Mouse (Mus musculus) hindbrain, embryonic 11.5 days (tissue): ENCODE measurements around the gene Aurkb. TPM values are rescaled to one million over a fixed set of nuclear protein-coding genes. Genes with fewer than 3 reads are reported as not detected.

Source experiments
- ATAC-seq: fragments of 200-750 bp; cut with Nextera tagmentation; 2 replicates; pipeline ENCODE4 v1.8.0; 2017; ENCODE audit warnings: mild to moderate bottlenecking, moderate TSS enrichment, moderate library complexity; ENCODE audit not compliant: low FRiP score
- DNase-seq: peaks from one replicate; pipeline ENCODE4 v3.0.0-alpha.2; 2015; ENCODE audit warnings: low spot score
- H3K27ac ChIP-seq: fragments of 300-500 bp; sonication (generic); 2 replicates; pipeline ENCODE4 v1.5.1; 2014; ENCODE audit warnings: mild to moderate bottlenecking, low read depth, low read length
- H3K27me3 ChIP-seq: fragments of 300-500 bp; sonication (generic); 2 replicates; pipeline ENCODE4 v1.6.1; 2014; ENCODE audit warnings: mild to moderate bottlenecking, low read length, moderate library complexity, mixed read lengths; ENCODE audit not compliant: control insufficient read depth, insufficient read depth
- H3K36me3 ChIP-seq: fragments of 300-500 bp; sonication (generic); 2 replicates; pipeline ENCODE4 v1.6.1; 2014; ENCODE audit warnings: mild to moderate bottlenecking, low read length, moderate library complexity, mixed read lengths; ENCODE audit not compliant: control insufficient read depth, insufficient read depth
- H3K4me1 ChIP-seq: fragments of 300-500 bp; sonication (generic); replicated peaks from 2 replicates; pipeline ENCODE4 v1.6.1; 2014; ENCODE audit warnings: low read length, mixed read lengths; ENCODE audit not compliant: control insufficient read depth, insufficient read depth
- H3K4me2 ChIP-seq: fragments of 300-500 bp; sonication (generic); replicated peaks from 2 replicates; pipeline ENCODE4 v1.6.1; 2014; ENCODE audit warnings: mild to moderate bottlenecking, low read depth, low read length
- H3K4me3 ChIP-seq: fragments of 300-500 bp; sonication (generic); 2 replicates; pipeline ENCODE4 v1.5.1; 2014; ENCODE audit warnings: low read depth, low read length
- H3K9ac ChIP-seq: fragments of 300-500 bp; sonication (generic); 2 replicates; pipeline ENCODE4 v1.6.1; 2014; ENCODE audit warnings: low read depth, low read length
- H3K9me3 ChIP-seq: fragments of 300-500 bp; sonication (generic); 2 replicates; pipeline ENCODE4 v1.6.1; 2016; ENCODE audit warnings: low read length; ENCODE audit not compliant: control insufficient read depth
- WGBS: fragments of 180-500 bp; shearing (Covaris S2); extraction: QIAGEN DNeasy Blood & Tissue Kit; methylation state at CpG from one replicate; pipeline ENCODE4 v1.1.7; 2014; 5-methylcytosine and 5-hydroxymethylcytosine counted together
- polyA plus RNA-seq: library from polyadenylated mRNA; unstranded; fragments of >200 nt; fragmentation: Nextera tagmentation; extraction: Ambion mirVana; gene quantifications from 2 replicates; pipeline ENCODE4 v1.2.1, GENCODE M21; 2014

Aurkb gene
- polyA plus RNA-seq, 1 experiment from 2014 or later, result 131 TPM

- H3K4me1 ChIP-seq, result peaks cover 30% of the 10 kb centered on the region
- peak within 1 kb of the TSS; percentile 31; the same call in 1 of the 2 replicates for H3K9ac ChIP-seq
- H3K27ac ChIP-seq, result 0 out of 2 replicates have a peak within 1 kb of the TSS, but pooled peaks have one; percentile 17
- ATAC-seq, result peak; percentile 95
- H3K9me3 ChIP-seq, result no peaks in the 10 kb centered on the region
- H3K4me2 ChIP-seq, result peak within 1 kb of the TSS; percentile 80
- WGBS, result under 1% methylated on average over 37 of the region's 37 CpGs
- DNase-seq, result peak; percentile 98
- no peaks in the 10 kb centered on the region for H3K27me3 ChIP-seq
- 0 out of 2 replicates have a peak, but pooled peaks cover 3% of the 10 kb centered on the region for H3K36me3 ChIP-seq
- H3K4me3 ChIP-seq, result peak within 1 kb of the TSS; percentile 34
These were observed 49.4 kb downstream of the Aurkb start, which contains the start of gene Per1 for GRCm38 (mm10) chr11:69094697-69095429. Per1 (plus strand) TSS chr11:69095217.

- 0 out of 2 replicates have a peak, but pooled peaks cover 3% of the 10 kb centered on the region for H3K36me3 ChIP-seq
- ATAC-seq, result no peak
- 0 out of 2 replicates have a peak overlapping the region, but pooled peaks have one; percentile 17 for H3K27ac ChIP-seq
- peak; percentile 35 for DNase-seq
- H3K27me3 ChIP-seq, result no peaks in the 10 kb centered on the region
- H3K9ac ChIP-seq, result peak overlapping the region; percentile 31; the same call in 1 of the 2 replicates
- H3K4me2 ChIP-seq, result peak overlapping the region; percentile 80
- WGBS, result 6% methylated on average over 27 of the region's 27 CpGs
- peak overlapping the region; percentile 34 for H3K4me3 ChIP-seq
- H3K4me1 ChIP-seq, result peaks cover 32% of the 10 kb centered on the region
- H3K9me3 ChIP-seq, result no peaks in the 10 kb centered on the region
These were observed 50.2 kb downstream of the Aurkb start for GRCm38 (mm10) chr11:69095511-69096231.

- DNase-seq (no peak), ATAC-seq (no peak)
- peak overlapping the region; percentile 22; the same call in 1 of the 2 replicates for H3K4me3 ChIP-seq
- H3K4me2 ChIP-seq, result peak overlapping the region; percentile 80
- H3K4me1 ChIP-seq, result peaks cover 32% of the 10 kb centered on the region
- no peaks in the 10 kb centered on the region for H3K27me3 ChIP-seq
- H3K27ac ChIP-seq, result 0 out of 2 replicates have a peak overlapping the region, but pooled peaks have one; percentile 31
- WGBS, result 19% methylated on average over 9 of the region's 9 CpGs
- no peaks in the 10 kb centered on the region for H3K9me3 ChIP-seq
- 0 out of 2 replicates have a peak, but pooled peaks cover 3% of the 10 kb centered on the region for H3K36me3 ChIP-seq
- H3K9ac ChIP-seq, result peak overlapping the region; percentile 35
These were observed 51.0 kb downstream of the Aurkb start for GRCm38 (mm10) chr11:69096360-69096986.

GRCm38 (mm10) chr11:69096987-69097900 is 51.8 kb downstream of the Aurkb start:
- DNase-seq, result peak; percentile 81
- peaks cover 32% of the 10 kb centered on the region for H3K4me1 ChIP-seq
- H3K4me3 ChIP-seq, result peak overlapping the region; percentile 22; the same call in 1 of the 2 replicates
- peak overlapping the region; percentile 64 for H3K27ac ChIP-seq
- 0 out of 2 replicates have a peak, but pooled peaks cover 3% of the 10 kb centered on the region for H3K36me3 ChIP-seq
- ATAC-seq, result no peak
- 2% methylated on average over 29 of the region's 29 CpGs for WGBS
- H3K27me3 ChIP-seq, result no peaks in the 10 kb centered on the region
- H3K4me2 ChIP-seq, result peak overlapping the region; percentile 45
- peak overlapping the region; percentile 35 for H3K9ac ChIP-seq
- no peaks in the 10 kb centered on the region for H3K9me3 ChIP-seq

- Histone ChIP-seq H3K9ac (no peak overlapping the region; the same call in 1 of the 2 replicates), H3K9me3 (no peaks in the 10 kb centered on the region), H3K4me2 (peak overlapping the region; percentile 90), H3K27me3 (no peaks in the 10 kb centered on the region), H3K4me1 (peaks cover 32% of the 10 kb centered on the region), H3K4me3 (peak overlapping the region; percentile 50), H3K36me3 (no peaks in the 10 kb centered on the region), H3K27ac (0 out of 2 replicates have a peak overlapping the region, but pooled peaks have one; percentile 64)
- ATAC-seq (no peak), DNase-seq (no peak)
- 22% methylated on average over 8 of the region's 8 CpGs for WGBS
These were observed 52.8 kb downstream of the Aurkb start for GRCm38 (mm10) chr11:69098039-69098761.

- DNase-seq (peak; percentile 94), ATAC-seq (peak; percentile 56)
- H3K27ac ChIP-seq, result peak overlapping the region; percentile 61
- under 1% methylated on average over 19 of the region's 19 CpGs for WGBS
- H3K4me2 ChIP-seq, result peak overlapping the region; percentile 90
- H3K27me3 ChIP-seq, result no peaks in the 10 kb centered on the region
- H3K36me3 ChIP-seq, result no peaks in the 10 kb centered on the region
- no peaks in the 10 kb centered on the region for H3K9me3 ChIP-seq
- H3K4me1 ChIP-seq, result peaks cover 32% of the 10 kb centered on the region
- H3K4me3 ChIP-seq, result peak overlapping the region; percentile 50
- H3K9ac ChIP-seq, result peak overlapping the region; percentile 62
These were observed 53.3 kb downstream of the Aurkb start for GRCm38 (mm10) chr11:69098762-69099091.

- Histone ChIP-seq H3K27ac (peak overlapping the region; percentile 61), H3K9ac (peak overlapping the region; percentile 62), H3K4me2 (peak overlapping the region; percentile 90), H3K9me3 (no peaks in the 10 kb centered on the region), H3K27me3 (no peaks in the 10 kb centered on the region), H3K36me3 (no peaks in the 10 kb centered on the region), H3K4me3 (peak overlapping the region; percentile 50), H3K4me1 (peaks cover 32% of the 10 kb centered on the region)
- no peak for ATAC-seq
- DNase-seq, result no peak
- WGBS, result under 1% methylated on average over 22 of the region's 22 CpGs
These were observed 53.9 kb downstream of the Aurkb start for GRCm38 (mm10) chr11:69099177-69099914.
